Comparison of ENCODE assay signal across 9 mouse cellular contexts in genomic region chrX:38061544-38061943, GRCm38 (mm10). TPM values are rescaled to one million over a fixed set of nuclear protein-coding genes. Genes with fewer than 3 reads are reported as not detected.
DNase-seq lines count a peak whose midpoint lies in the region; ATAC-seq lines count a peak whose summit lies in the region.
"Had no signal": no experiment of that assay in that cellular context is flagged by ENCODE, and none has a peak within 500 bp of the region (broad histone marks: within the 10 kb centered on the region; RNA-seq: fewer than 3 reads in every experiment).

No protein-coding gene starts in this region.

- no peak overlapping the region for H3K4me2 ChIP-seq in hindbrain, embryonic 12.5 days (replicated peaks)

- H3K27ac ChIP-seq in hindbrain, embryonic 10.5 days: no peak overlapping the region
- no peak overlapping the region for H3K27ac ChIP-seq in hindbrain, embryonic 12.5 days
- H3K27ac ChIP-seq: macrophage had no signal

- no peaks in the 10 kb centered on the region for H3K27me3 ChIP-seq in hindbrain, embryonic 10.5 days (ENCODE audit: insufficient read depth, poor library complexity, severe bottlenecking)
- H3K27me3 ChIP-seq in hindbrain, embryonic 12.5 days: no peaks in the 10 kb centered on the region

- H3K4me1 ChIP-seq in hindbrain, embryonic 10.5 days (replicated peaks): no peaks in the 10 kb centered on the region
- H3K4me1 ChIP-seq in hindbrain, embryonic 12.5 days: no peaks in the 10 kb centered on the region

- 0% methylated on average over 1 of the region's 1 CpGs for WGBS in hindbrain, embryonic 10.5 days
- 5% methylated on average over 1 of the region's 1 CpGs for WGBS in hindbrain, embryonic 12.5 days

- ATAC-seq in hindbrain, embryonic 12.5 days (ENCODE audit: low FRiP score): no peak

- H3K9me3 ChIP-seq in hindbrain, embryonic 10.5 days: no peaks in the 10 kb centered on the region
- H3K9me3 ChIP-seq in hindbrain, embryonic 12.5 days (replicated peaks): no peaks in the 10 kb centered on the region

- no peak overlapping the region for H3K9ac ChIP-seq in hindbrain, embryonic 12.5 days

- DNase-seq in hindbrain, embryonic 10.5 days (ENCODE audit: low spot score): peak; percentile 3
- peak; percentile 42 for DNase-seq in testis, postnatal 10 days (ENCODE audit: low spot score)
- DNase-seq in testis, postnatal 14 days (ENCODE audit: low spot score): no peak
- peak; percentile 7 for DNase-seq in c-Kit-positive CD71-negative TER-119-negative erythroid progenitor cells, embryonic 14.5 days (ENCODE audit: low read depth)
- peak; percentile 23 for DNase-seq in retina, postnatal 1 day
- no peak for DNase-seq in gastrocnemius, postnatal 14 days
- no peak for DNase-seq in ovary, postnatal 10 days (ENCODE audit: low spot score)

- intact Hi-C loops in gastrocnemius, postnatal 14 days (cut with DNase I; ENCODE audit: low total_unique reads): no loop called here

- H3K4me3 ChIP-seq in hindbrain, embryonic 10.5 days: no peak overlapping the region
- no peak overlapping the region for H3K4me3 ChIP-seq in hindbrain, embryonic 12.5 days

- no peaks in the 10 kb centered on the region for H3K36me3 ChIP-seq in hindbrain, embryonic 10.5 days
- H3K36me3 ChIP-seq in hindbrain, embryonic 12.5 days: no peaks in the 10 kb centered on the region

RNA-seq across cellular contexts. Expression of gene Rhox10, which starts 4.7 kb away (rescaled TPM):
- not detected in 2 replicates for polyA plus RNA-seq in hindbrain, embryonic 10.5 days (2016; fragmentation: Nextera tagmentation; extraction: Ambion mirVana)
- polyA plus RNA-seq in hindbrain, embryonic 12.5 days (2016; fragmentation: Nextera tagmentation; extraction: Ambion mirVana): not detected in 2 replicates
- total RNA-seq in gastrocnemius, postnatal 14 days (2021): not detected
- polyA plus RNA-seq: macrophage had no signal

RNA-seq across cellular contexts. Expression of gene Btg1-ps2, which starts 18.6 kb away (rescaled TPM):
- not detected in 2 replicates for polyA plus RNA-seq in hindbrain, embryonic 10.5 days (2016; fragmentation: Nextera tagmentation; extraction: Ambion mirVana)
- not detected in 2 replicates for polyA plus RNA-seq in hindbrain, embryonic 12.5 days (2016; fragmentation: Nextera tagmentation; extraction: Ambion mirVana)
- total RNA-seq in gastrocnemius, postnatal 14 days (2021): not detected
- polyA plus RNA-seq: macrophage had no signal

RNA-seq across cellular contexts. Expression of gene Rhox11, which starts 23.4 kb away (rescaled TPM):
- not detected in 2 replicates for polyA plus RNA-seq in hindbrain, embryonic 10.5 days (2016; fragmentation: Nextera tagmentation; extraction: Ambion mirVana)
- polyA plus RNA-seq in hindbrain, embryonic 12.5 days (2016; fragmentation: Nextera tagmentation; extraction: Ambion mirVana): not detected in 2 replicates
- not detected for total RNA-seq in gastrocnemius, postnatal 14 days (2021)
- polyA plus RNA-seq: macrophage had no signal

RNA-seq across cellular contexts. Expression of gene Btg1-ps1, which starts 42.9 kb away (rescaled TPM):
- not detected in 2 replicates for polyA plus RNA-seq in hindbrain, embryonic 10.5 days (2016; fragmentation: Nextera tagmentation; extraction: Ambion mirVana)
- not detected in 2 replicates for polyA plus RNA-seq in hindbrain, embryonic 12.5 days (2016; fragmentation: Nextera tagmentation; extraction: Ambion mirVana)
- not detected for total RNA-seq in gastrocnemius, postnatal 14 days (2021)
- polyA plus RNA-seq: macrophage had no signal

RNA-seq across cellular contexts. Expression of gene Rhox12, which starts 49.2 kb away (rescaled TPM):
- not detected in 2 replicates for polyA plus RNA-seq in hindbrain, embryonic 10.5 days (2016; fragmentation: Nextera tagmentation; extraction: Ambion mirVana)
- polyA plus RNA-seq in hindbrain, embryonic 12.5 days (2016; fragmentation: Nextera tagmentation; extraction: Ambion mirVana): not detected in 2 replicates
- not detected for total RNA-seq in gastrocnemius, postnatal 14 days (2021)
- polyA plus RNA-seq: macrophage had no signal

Comparison
In these comparisons a context has a peak if more than half of its experiments do, and no peak if none do; other contexts are left out.
1. DNase-seq: peak in hindbrain, embryonic 10.5 days (single experiment), testis, postnatal 10 days (single experiment), c-Kit-positive CD71-negative TER-119-negative erythroid progenitor cells, embryonic 14.5 days (single experiment) and retina, postnatal 1 day (single experiment); none in testis, postnatal 14 days (single experiment), gastrocnemius, postnatal 14 days (single experiment) and ovary, postnatal 10 days (single experiment).